Mouse (Mus musculus) natural killer cell, adult 2 months (primary cell): ENCODE results near the gene Tmem53.

Experiments
- DNase-seq, 2 experiments: peaks; one replicate each; pipeline ENCODE4 v3.0.0; 2022; ENCODE audit warnings: low spot score in 2 of 2

Gene Tmem53

GRCm38 (mm10) chr4:117250982-117251381, 769 bp upstream of the Tmem53 start:
- no peak for DNase-seq

- no peak for DNase-seq
Observed at GRCm38 (mm10) chr4:117252351-117252750, 600 bp downstream of the Tmem53 start.

GRCm38 (mm10) chr4:117252755-117253154, 1.0 kb downstream of the Tmem53 start:
- no peak for DNase-seq

- no peak for DNase-seq
Observed at GRCm38 (mm10) chr4:117253218-117254016, 1.7 kb downstream of the Tmem53 start.

GRCm38 (mm10) chr4:117254017-117254627, 2.4 kb downstream of the Tmem53 start:
- DNase-seq = no peak

- DNase-seq = no peak
Observed at GRCm38 (mm10) chr4:117254672-117255071, 2.9 kb downstream of the Tmem53 start.

GRCm38 (mm10) chr4:117259909-117260308, 8.2 kb downstream of the Tmem53 start:
- DNase-seq = peak in 1 of 2 experiments; percentile 12

GRCm38 (mm10) chr4:117261222-117261621, 9.5 kb downstream of the Tmem53 start:
- DNase-seq = no peak

- no peak for DNase-seq
Observed at GRCm38 (mm10) chr4:117262101-117262913, 10.6 kb downstream of the Tmem53 start.

- DNase-seq = no peak
Observed at GRCm38 (mm10) chr4:117262987-117263386, 11.2 kb downstream of the Tmem53 start.

GRCm38 (mm10) chr4:117267284-117267683, 15.5 kb downstream of the Tmem53 start:
- peak; percentile 67 to 70 for DNase-seq

GRCm38 (mm10) chr4:117267831-117268437, 16.2 kb downstream of the Tmem53 start:
- no peak for DNase-seq

- DNase-seq = peak; percentile 46 to 66
Observed at GRCm38 (mm10) chr4:117270278-117270677, 18.5 kb downstream of the Tmem53 start.

GRCm38 (mm10) chr4:117272459-117272858, 20.7 kb downstream of the Tmem53 start:
- no peak for DNase-seq

- no peak for DNase-seq
Observed at GRCm38 (mm10) chr4:117274720-117275119, 23.0 kb downstream of the Tmem53 start.

- no peak for DNase-seq
Observed at GRCm38 (mm10) chr4:117276281-117276711, 24.5 kb downstream of the Tmem53 start.

GRCm38 (mm10) chr4:117277021-117277420, 25.3 kb downstream of the Tmem53 start:
- DNase-seq = no peak

GRCm38 (mm10) chr4:117277687-117278086, 25.9 kb downstream of the Tmem53 start:
- DNase-seq = no peak

- no peak for DNase-seq
Observed at GRCm38 (mm10) chr4:117278381-117279252, 26.9 kb downstream of the Tmem53 start.

GRCm38 (mm10) chr4:117279253-117279642, 27.5 kb downstream of the Tmem53 start:
- no peak for DNase-seq

- DNase-seq = no peak
Observed at GRCm38 (mm10) chr4:117280397-117280930, 28.7 kb downstream of the Tmem53 start.
